ENCODE assay signal across 27 mouse cellular contexts in genomic region chr12:33952843-33953242, GRCm38 (mm10). TPM values are rescaled to one million over a fixed set of nuclear protein-coding genes. Genes with fewer than 3 reads are reported as not detected.
DNase-seq lines count a peak whose midpoint lies in the region; ATAC-seq and TF ChIP-seq lines count a peak whose summit lies in the region.
"Had no signal": no experiment of that assay in that cellular context is flagged by ENCODE, and none has a peak within 500 bp of the region (broad histone marks: within the 10 kb centered on the region; RNA-seq: fewer than 3 reads in every experiment).

No protein-coding gene starts in this region.

- H3K4me1 ChIP-seq in heart, postnatal 0 days (ENCODE audit: control insufficient read depth, insufficient read depth): no peaks in the 10 kb centered on the region
- no peaks in the 10 kb centered on the region for H3K4me1 ChIP-seq in lung, postnatal 0 days (ENCODE audit: insufficient read depth, low read depth, low read length)
- H3K4me1 ChIP-seq in stomach, postnatal 0 days (replicated peaks; ENCODE audit: control insufficient read depth, insufficient read depth): no peaks in the 10 kb centered on the region

- DNase-seq in heart, postnatal 0 days (ENCODE audit: low spot score): no peak
- no peak for DNase-seq in heart, postnatal 4 days
- DNase-seq in lung, postnatal 0 days (ENCODE audit: low spot score): no peak
- no peak for DNase-seq in lung, postnatal 4 days
- DNase-seq in adipocyte (ENCODE audit: low spot score): peak; percentile 32
- no peak for DNase-seq in stomach, postnatal 0 days (ENCODE audit: low spot score)
- no peak for DNase-seq in cerebellum, postnatal 4 days (ENCODE audit: low spot score in 2 of 2)
- DNase-seq: adrenal gland, postnatal 36 days; cerebellum, adult 18-20 months; cerebellum, postnatal 36 days; gastrocnemius, postnatal 14 days; lung, postnatal 10 days had no signal

- 7% methylated on average over 3 of the region's 3 CpGs for WGBS in heart, postnatal 0 days
- 9% methylated on average over 3 of the region's 3 CpGs for WGBS in lung, postnatal 0 days
- WGBS in stomach, postnatal 0 days: 6% methylated on average over 3 of the region's 3 CpGs

- no peak overlapping the region for H3K27ac ChIP-seq in heart, postnatal 0 days (ENCODE audit: low read depth)
- no peak overlapping the region for H3K27ac ChIP-seq in lung, postnatal 0 days (ENCODE audit: low read length)
- no peak overlapping the region for H3K27ac ChIP-seq in stomach, postnatal 0 days (replicated peaks)
- H3K27ac ChIP-seq: embryonic facial prominence, embryonic 15.5 days; heart, embryonic 15.5 days; limb, embryonic 15.5 days; liver, embryonic 15.5 days; neural tube, embryonic 12.5 days had no signal

- no peak overlapping the region for H3K4me3 ChIP-seq in heart, postnatal 0 days (ENCODE audit: low read depth, low read length)
- no peak overlapping the region for H3K4me3 ChIP-seq in lung, postnatal 0 days (ENCODE audit: low read depth, low read length)
- H3K4me3 ChIP-seq in stomach, postnatal 0 days (ENCODE audit: low read depth, low read length): no peak overlapping the region
- H3K4me3 ChIP-seq: embryonic facial prominence, embryonic 15.5 days; heart, embryonic 15.5 days; limb, embryonic 15.5 days; liver, embryonic 15.5 days; megakaryocyte, embryonic 14.5 days; neural tube, embryonic 12.5 days had no signal

- peaks cover 47% of the 10 kb centered on the region for H3K27me3 ChIP-seq in heart, postnatal 0 days (ENCODE audit: control insufficient read depth, insufficient read depth, low read length)
- H3K27me3 ChIP-seq in lung, postnatal 0 days (replicated peaks; ENCODE audit: insufficient read depth, low read length): peaks cover 37% of the 10 kb centered on the region
- peaks cover 4% of the 10 kb centered on the region; the same call in 1 of the 2 replicates for H3K27me3 ChIP-seq in stomach, postnatal 0 days (ENCODE audit: control insufficient read depth, insufficient read depth, low read length)

- no peak overlapping the region for H3K9ac ChIP-seq in heart, postnatal 0 days (replicated peaks; ENCODE audit: low read depth, low read length)
- H3K9ac ChIP-seq in lung, postnatal 0 days (replicated peaks; ENCODE audit: low read depth): no peak overlapping the region
- no peak overlapping the region for H3K9ac ChIP-seq in stomach, postnatal 0 days (ENCODE audit: low read length)
- H3K9ac ChIP-seq: embryonic facial prominence, embryonic 15.5 days; heart, embryonic 15.5 days; limb, embryonic 15.5 days; liver, embryonic 15.5 days; neural tube, embryonic 12.5 days had no signal

- H3K9me3 ChIP-seq in heart, postnatal 0 days (replicated peaks; ENCODE audit: control insufficient read depth, low read length): no peaks in the 10 kb centered on the region
- no peaks in the 10 kb centered on the region for H3K9me3 ChIP-seq in lung, postnatal 0 days (ENCODE audit: low read length)
- H3K9me3 ChIP-seq in stomach, postnatal 0 days (ENCODE audit: control insufficient read depth, low read length): no peaks in the 10 kb centered on the region
- H3K9me3 ChIP-seq: embryonic facial prominence, embryonic 15.5 days; heart, embryonic 15.5 days; limb, embryonic 15.5 days; liver, embryonic 15.5 days; neural tube, embryonic 12.5 days had no signal

- TF ChIP-seq EP300 in heart, postnatal 0 days (IDR thresholded peaks at IDR 0.05; ENCODE audit: low read depth): no peak
- TF ChIP-seq EP300 in lung, postnatal 0 days (IDR thresholded peaks at IDR 0.05): no peak
- no peak for TF ChIP-seq EP300 in stomach, postnatal 0 days (optimal IDR thresholded peaks at IDR 0.05)

- H3K36me3 ChIP-seq in heart, postnatal 0 days (replicated peaks; ENCODE audit: control insufficient read depth, insufficient read depth, low read length): no peaks in the 10 kb centered on the region
- H3K36me3 ChIP-seq in lung, postnatal 0 days (ENCODE audit: insufficient read depth, low read length): no peaks in the 10 kb centered on the region
- no peaks in the 10 kb centered on the region for H3K36me3 ChIP-seq in stomach, postnatal 0 days (ENCODE audit: control insufficient read depth, insufficient read depth, low read length)
- H3K36me3 ChIP-seq: embryonic facial prominence, embryonic 15.5 days; heart, embryonic 15.5 days; limb, embryonic 15.5 days; liver, embryonic 15.5 days; neural tube, embryonic 12.5 days had no signal

- no peak overlapping the region for H3K4me2 ChIP-seq in heart, postnatal 0 days (ENCODE audit: low read depth, low read length)
- H3K4me2 ChIP-seq in lung, postnatal 0 days (replicated peaks; ENCODE audit: low read depth, low read length): no peak overlapping the region
- no peak overlapping the region for H3K4me2 ChIP-seq in stomach, postnatal 0 days (replicated peaks; ENCODE audit: low read depth)
- H3K4me2 ChIP-seq: embryonic facial prominence, embryonic 15.5 days; heart, embryonic 15.5 days; limb, embryonic 15.5 days; liver, embryonic 15.5 days; neural tube, embryonic 12.5 days had no signal

- peak; percentile 33; the same call in 1 of the 2 replicates for TF ChIP-seq CTCF in heart, postnatal 0 days (IDR thresholded peaks at IDR 0.05; ENCODE audit: low read depth)
- peak; percentile 51 for TF ChIP-seq CTCF in lung, postnatal 0 days (IDR thresholded peaks at IDR 0.05)
- peak; percentile 64 for TF ChIP-seq CTCF in stomach, postnatal 0 days (IDR thresholded peaks at IDR 0.05; ENCODE audit: low read depth)

- ATAC-seq in heart, postnatal 0 days (ENCODE audit: insufficient read depth, low read depth): no peak
- no peak for ATAC-seq in lung, postnatal 0 days
- no peak for ATAC-seq in stomach, postnatal 0 days (ENCODE audit: low FRiP score, low TSS enrichment)
- ATAC-seq: activated CD4-positive, CD25-positive, alpha-beta regulatory T cell, adult 4 months had no signal

RNA-seq across cellular contexts. Expression of gene Twist1, which starts 4.6 kb away (rescaled TPM):
- 0.34 and 2.2 TPM in 2 replicates for total RNA-seq in heart, postnatal 0 days (2014; rRNA removed; ENCODE audit: low replicate concordance)
- polyA plus RNA-seq in heart, postnatal 0 days (2015; fragmentation: Nextera tagmentation; extraction: Ambion mirVana): 1.4 and 1.8 TPM in 2 replicates
- total RNA-seq in heart, postnatal 4 days (2021): 1 to 10 TPM; 4.3 to 4.6 TPM
- 0.13 and 0.14 TPM in 2 replicates for polyA plus RNA-seq in lung, postnatal 0 days (2015; fragmentation: Nextera tagmentation; extraction: Ambion mirVana)
- polyA plus RNA-seq in stomach, postnatal 0 days (2015; fragmentation: Nextera tagmentation; extraction: Ambion mirVana): 2.9 and 3.4 TPM in 2 replicates
- polyA plus RNA-seq: activated CD4-positive, CD25-positive, alpha-beta regulatory T cell, adult 4 months had no signal

RNA-seq across cellular contexts. Expression of gene Ferd3l, which starts 24.6 kb away (rescaled TPM):
- total RNA-seq in heart, postnatal 0 days (2014; rRNA removed; ENCODE audit: low replicate concordance): not detected in 2 replicates
- polyA plus RNA-seq in heart, postnatal 0 days (2015; fragmentation: Nextera tagmentation; extraction: Ambion mirVana): not detected in 2 replicates
- total RNA-seq in heart, postnatal 4 days (2021): not detected
- not detected in 2 replicates for polyA plus RNA-seq in lung, postnatal 0 days (2015; fragmentation: Nextera tagmentation; extraction: Ambion mirVana)
- not detected in 2 replicates for polyA plus RNA-seq in stomach, postnatal 0 days (2015; fragmentation: Nextera tagmentation; extraction: Ambion mirVana)
- total RNA-seq: adrenal gland, postnatal 36 days; ES-E14; gastrocnemius, postnatal 14 days; heart, adult 8-10 months; layer of hippocampus, postnatal 25 days; left cerebral cortex, postnatal 25 days had no signal
- polyA plus RNA-seq: activated CD4-positive, CD25-positive, alpha-beta regulatory T cell, adult 4 months; embryonic facial prominence, embryonic 15.5 days; frontal cortex, adult 2 months; heart, embryonic 15.5 days; intestine, embryonic 14.5 days; kidney, embryonic 14.5 days; large intestine, adult 2 months; limb, embryonic 15.5 days; liver, embryonic 15.5 days had no signal
